Mouse (Mus musculus) adrenal gland, postnatal 25 days (tissue): ENCODE results near the gene Tubb4b. TPM values are rescaled to one million over a fixed set of nuclear protein-coding genes. Genes with fewer than 3 reads are reported as not detected.
A peak's percentile ranks its signal among the peaks of the same experiment; 100 is the strongest.

Source experiments
- DNase-seq: peaks from one replicate; pipeline ENCODE4 v3.0.0; 2021; ENCODE audit warnings: mixed read lengths
- total RNA-seq: library from RNA; stranded (reverse); gene quantifications from 2 replicates; pipeline ENCODE4 v1.2.3, GENCODE M21; 2021

The Tubb4b gene
- total RNA-seq, 1 experiment from 2014 or later: 247 TPM

- no peak for DNase-seq
Measured at GRCm38 (mm10) chr2:25244144-25244543, 19.6 kb upstream of the Tubb4b start.

GRCm38 (mm10) chr2:25243342-25243741 is 18.8 kb upstream of the Tubb4b start:
- no peak for DNase-seq

- no peak for DNase-seq
Measured at GRCm38 (mm10) chr2:25242101-25242506, 17.6 kb upstream of the Tubb4b start, which contains the start of the genes Rnf208 and Cysrt1. Rnf208 (plus strand) TSS chr2:25242255. Cysrt1 (minus strand) TSS chr2:25242452.

DNA sequence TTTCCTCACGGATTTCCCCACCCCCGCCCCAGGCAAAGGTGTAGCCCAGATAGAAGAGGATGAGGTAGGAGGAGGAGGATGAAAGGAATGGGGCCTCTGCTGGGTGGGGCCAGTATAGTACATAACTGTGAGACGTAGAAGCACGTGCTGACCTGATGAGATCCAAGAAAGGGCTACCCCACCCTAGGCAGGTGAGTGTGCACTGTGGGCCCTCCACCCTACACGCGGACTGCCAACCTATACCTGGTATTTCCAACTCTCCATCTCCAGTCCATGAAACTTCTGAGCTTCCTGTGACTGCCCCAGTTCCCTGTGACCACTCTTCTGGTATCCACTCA is 16.9 kb upstream of the Tubb4b start:
- DNase-seq: no peak

- peak; percentile 79 for DNase-seq
Measured at GRCm38 (mm10) chr2:25240723-25241437, 16.4 kb upstream of the Tubb4b start.

DNA sequence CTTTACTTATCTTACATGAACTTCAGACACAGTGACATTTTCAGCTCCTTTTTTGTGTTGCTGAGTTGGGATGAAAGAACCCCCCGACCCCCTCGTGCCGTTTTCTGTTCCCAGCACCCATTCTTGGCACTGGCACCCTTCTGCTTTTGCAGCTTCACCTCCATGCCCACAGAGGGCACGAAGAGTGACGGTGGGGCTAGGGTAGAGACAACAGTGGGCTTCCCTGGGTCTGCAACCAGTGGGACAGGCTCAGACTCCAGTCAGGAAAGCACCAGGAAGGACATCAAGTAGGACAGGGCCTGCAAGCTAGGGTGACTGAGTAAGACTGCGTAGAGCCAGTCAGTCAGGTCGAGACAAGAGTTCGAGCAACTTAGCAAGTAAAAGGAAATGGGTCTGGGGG is 15.8 kb upstream of the Tubb4b start:
- no peak for DNase-seq

GRCm38 (mm10) chr2:25239766-25240165 is 15.3 kb upstream of the Tubb4b start:
- DNase-seq: no peak

DNA sequence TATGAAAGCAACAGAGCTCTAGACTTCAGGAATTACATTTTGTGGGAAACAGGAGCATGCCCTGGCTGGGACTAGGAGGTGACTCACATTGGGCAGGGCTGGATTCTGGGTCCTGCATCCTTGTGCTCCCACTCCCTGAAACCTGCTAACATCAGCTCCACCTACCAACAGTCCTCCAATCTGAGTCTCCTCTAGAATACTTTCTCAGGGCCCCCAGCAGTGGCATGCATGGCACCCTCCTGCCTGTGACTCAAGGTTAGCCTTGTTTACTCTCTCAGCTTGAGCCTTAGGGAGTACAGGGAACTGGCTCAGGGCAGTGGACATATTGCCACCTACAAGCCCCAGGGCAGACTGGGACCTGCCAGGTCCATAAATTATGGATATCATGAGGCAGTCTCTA is 13.6 kb upstream of the Tubb4b start:
- no peak for DNase-seq

DNA sequence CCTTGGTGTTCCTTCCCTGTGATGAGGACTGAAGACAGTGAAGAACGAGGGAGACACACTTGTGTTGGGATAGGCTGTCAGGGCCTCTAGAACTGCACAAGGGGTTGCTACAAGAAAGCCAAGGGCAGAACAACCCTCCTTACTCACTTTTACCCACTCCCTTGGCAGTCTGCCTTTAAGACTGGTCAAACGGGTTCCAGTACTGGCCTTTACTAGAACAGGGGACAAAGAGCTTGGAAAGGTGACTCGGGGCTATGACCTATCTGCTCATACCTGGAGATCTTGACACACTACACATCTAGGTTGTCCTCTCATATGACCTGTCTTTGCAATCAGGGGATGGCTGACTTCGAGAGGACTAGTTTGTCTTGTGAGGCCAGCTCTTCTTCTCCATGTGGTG is 13.0 kb upstream of the Tubb4b start:
- no peak for DNase-seq

DNA sequence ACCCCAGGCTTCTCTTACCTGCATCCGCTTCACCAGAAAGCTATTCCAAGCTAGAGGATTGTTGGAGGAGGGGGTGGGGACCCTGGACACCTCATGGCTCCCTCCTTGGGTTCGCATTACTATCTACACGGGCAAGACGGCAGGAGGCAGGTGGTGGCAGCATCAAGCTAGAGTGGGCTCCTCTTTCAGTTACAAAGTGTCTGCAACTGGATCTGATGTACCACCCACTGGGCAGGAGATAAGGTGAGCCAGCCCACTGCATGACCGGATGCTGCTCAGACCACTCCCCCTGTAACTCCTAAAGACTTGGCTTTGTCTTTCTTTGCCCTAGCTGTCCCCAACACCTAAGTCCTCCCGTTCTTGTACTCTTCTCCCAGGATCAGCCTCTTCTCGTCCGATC is 12.1 kb upstream of the Tubb4b start, which contains the start of gene Rnf224:
TSS of gene Rnf224 (minus strand) at position 174 of the 400 bp plus-strand sequence.
- DNase-seq: no peak

GRCm38 (mm10) chr2:25234551-25235220 is 10.2 kb upstream of the Tubb4b start:
- DNase-seq: no peak

- DNase-seq: no peak
Measured at GRCm38 (mm10) chr2:25234050-25234449, 9.5 kb upstream of the Tubb4b start, which contains the start of gene Slc34a3. Slc34a3 (minus strand) TSS chr2:25234364.

- DNase-seq: no peak
Measured at GRCm38 (mm10) chr2:25233421-25233820, 8.9 kb upstream of the Tubb4b start.

GRCm38 (mm10) chr2:25231038-25231437 is 6.5 kb upstream of the Tubb4b start:
- DNase-seq: no peak

- no peak for DNase-seq
Measured at GRCm38 (mm10) chr2:25230581-25230980, 6.1 kb upstream of the Tubb4b start.

- no peak for DNase-seq
Measured at GRCm38 (mm10) chr2:25229582-25229981, 5.1 kb upstream of the Tubb4b start.

- DNase-seq: no peak
Measured at GRCm38 (mm10) chr2:25228995-25229530, 4.6 kb upstream of the Tubb4b start.

- peak; percentile 83 for DNase-seq
Measured at GRCm38 (mm10) chr2:25228431-25228889, 4.0 kb upstream of the Tubb4b start.

- DNase-seq: no peak
Measured at GRCm38 (mm10) chr2:25227406-25227805, 2.9 kb upstream of the Tubb4b start.

DNA sequence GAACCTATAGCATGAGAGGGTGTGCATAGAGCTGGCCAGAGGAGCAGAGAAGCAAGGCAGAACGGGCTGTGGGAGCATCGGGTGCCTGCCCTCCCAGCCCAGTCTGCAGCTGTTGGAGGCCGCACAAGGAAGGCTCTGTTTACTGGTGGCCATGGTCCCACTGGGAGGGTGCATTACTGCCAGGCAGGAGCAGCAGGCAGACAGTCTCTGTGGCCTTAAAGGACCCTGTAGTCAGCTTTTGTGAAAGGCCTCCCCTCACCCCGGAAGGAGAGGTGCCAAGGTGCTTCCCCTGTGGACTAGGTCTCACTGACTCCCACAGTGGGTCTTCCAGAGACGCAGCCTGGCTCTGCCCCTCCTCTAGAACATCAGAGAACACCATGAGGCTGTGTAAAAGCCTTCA is 2.4 kb upstream of the Tubb4b start:
- no peak for DNase-seq

DNA sequence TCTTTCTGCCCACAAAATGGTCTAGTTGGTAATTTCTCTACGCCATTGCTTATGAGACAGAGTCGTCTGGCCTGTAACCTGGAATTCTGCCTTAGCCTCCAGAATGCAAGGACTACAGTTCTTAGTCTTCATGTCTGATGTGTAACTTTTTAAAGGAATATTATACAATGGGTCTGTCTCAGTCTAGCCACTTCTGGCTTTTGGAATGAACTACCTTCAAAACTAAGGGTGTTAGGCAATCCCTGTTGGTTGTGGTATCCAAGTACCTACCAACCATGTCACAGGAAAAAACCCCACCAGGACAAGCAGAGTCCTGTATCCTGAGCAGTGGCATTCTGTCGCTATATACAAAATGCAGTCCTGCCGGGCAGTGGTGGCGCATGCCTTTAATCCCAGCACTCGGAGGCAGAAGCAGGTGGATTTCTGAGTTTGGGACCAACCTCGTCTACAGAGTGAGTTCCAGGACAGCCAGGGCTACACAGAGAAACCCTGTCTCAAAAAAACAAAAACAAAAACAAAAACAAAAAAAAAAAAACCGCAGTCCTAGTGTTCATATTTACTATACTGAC is 1.4 kb upstream of the Tubb4b start:
- DNase-seq: no peak

- DNase-seq: peak; percentile 95
Measured at GRCm38 (mm10) chr2:25224766-25225752, 557 bp upstream of the Tubb4b start.
